Mouse (Mus musculus) limb, embryonic 13.5 days (tissue): ENCODE measurements around the gene Stub1. TPM values are rescaled to one million over a fixed set of nuclear protein-coding genes. Genes with fewer than 3 reads are reported as not detected.

Experiments used
- ATAC-seq: fragments of 200-750 bp; cut with Nextera tagmentation; 2 replicates; pipeline ENCODE4 v1.8.0; 2017; ENCODE audit warnings: low read depth, moderate number of reproducible peaks, moderate TSS enrichment; ENCODE audit not compliant: low FRiP score
- H3K27ac ChIP-seq: fragments of 300-500 bp; sonication (generic); 2 replicates; pipeline ENCODE4 v1.5.1; 2015; ENCODE audit warnings: inconsistent platforms, mild to moderate bottlenecking, moderate library complexity
- H3K27me3 ChIP-seq: fragments of 300-500 bp; sonication (generic); 2 replicates; pipeline ENCODE4 v1.6.1; 2015; ENCODE audit warnings: mild to moderate bottlenecking, inconsistent platforms
- H3K36me3 ChIP-seq: fragments of 300-500 bp; sonication (generic); 2 replicates; pipeline ENCODE4 v1.6.1; 2015; ENCODE audit warnings: inconsistent platforms, mild to moderate bottlenecking, moderate library complexity
- H3K4me1 ChIP-seq: fragments of 300-500 bp; sonication (generic); 2 replicates; pipeline ENCODE4 v1.6.1; 2015; ENCODE audit warnings: inconsistent platforms
- H3K4me2 ChIP-seq: fragments of 300-500 bp; sonication (generic); replicated peaks from 2 replicates; pipeline ENCODE4 v1.6.1; 2015; ENCODE audit warnings: inconsistent platforms, mild to moderate bottlenecking, moderate library complexity
- H3K4me3 ChIP-seq: fragments of 300-500 bp; sonication (generic); 2 replicates; pipeline ENCODE4 v1.5.1; 2015; ENCODE audit warnings: moderate library complexity, mild to moderate bottlenecking, inconsistent platforms
- H3K9ac ChIP-seq: fragments of 300-500 bp; sonication (generic); 2 replicates; pipeline ENCODE4 v1.6.1; 2015; ENCODE audit warnings: mild to moderate bottlenecking, inconsistent platforms
- H3K9me3 ChIP-seq: fragments of 300-500 bp; sonication (generic); 2 replicates; pipeline ENCODE4 v1.6.1; 2016; ENCODE audit warnings: inconsistent platforms
- WGBS: fragments of 180-500 bp; shearing (Covaris S2); methylation state at CpG from one replicate; pipeline ENCODE4 v1.1.7; 2015; 5-methylcytosine and 5-hydroxymethylcytosine counted together
- microRNA-seq: library from miRNA; unstranded; fragments of <30 nt; microRNA quantifications from one replicate; pipeline ENCODE4, GENCODE M21; 2016
- polyA plus RNA-seq: library from polyadenylated mRNA; unstranded; fragments of >200 nt; fragmentation: Nextera tagmentation; extraction: Ambion mirVana; gene quantifications from 2 replicates; pipeline ENCODE4 v1.2.1, GENCODE M21; 2015

Gene Stub1
- polyA plus RNA-seq, 1 experiment from 2014 or later: 366 TPM

GRCm38 (mm10) chr17:25786781-25787504, 46.3 kb downstream of the Stub1 start:
- Histone ChIP-seq H3K9me3 (no peaks in the 10 kb centered on the region), H3K4me2 (no peak overlapping the region), H3K9ac (no peak overlapping the region), H3K27ac (no peak overlapping the region), H3K4me1 (peaks cover 33% of the 10 kb centered on the region), H3K4me3 (no peak overlapping the region), H3K27me3 (no peaks in the 10 kb centered on the region), H3K36me3 (peaks cover 46% of the 10 kb centered on the region)
- ATAC-seq: no peak
- 90% methylated on average over 9 of the region's 9 CpGs for WGBS

GRCm38 (mm10) chr17:25786280-25786679, 46.9 kb downstream of the Stub1 start, which contains the start of gene Ccdc78:
Gene Ccdc78, plus strand, starts transcription at chr17:25786580.
- peaks cover 27% of the 10 kb centered on the region for H3K4me1 ChIP-seq
- no peak for ATAC-seq
- H3K27me3 ChIP-seq: no peaks in the 10 kb centered on the region
- H3K9ac ChIP-seq: peak within 1 kb of the TSS; percentile 90
- WGBS: 76% methylated on average over 3 of the region's 3 CpGs
- H3K36me3 ChIP-seq: peaks cover 52% of the 10 kb centered on the region
- H3K4me3 ChIP-seq: peak within 1 kb of the TSS; percentile 73
- H3K27ac ChIP-seq: peak within 1 kb of the TSS; percentile 92
- H3K9me3 ChIP-seq: no peaks in the 10 kb centered on the region
- H3K4me2 ChIP-seq: peak within 1 kb of the TSS; percentile 86

GRCm38 (mm10) chr17:25785281-25785745, 47.9 kb downstream of the Stub1 start, which contains the start of gene Haghl:
Gene Haghl, minus strand, starts transcription at chr17:25785673.
- Histone ChIP-seq H3K9me3 (no peaks in the 10 kb centered on the region), H3K27me3 (no peaks in the 10 kb centered on the region), H3K4me3 (peak within 1 kb of the TSS; percentile 73), H3K4me2 (peak within 1 kb of the TSS; percentile 86), H3K9ac (peak within 1 kb of the TSS; percentile 90), H3K36me3 (peaks cover 62% of the 10 kb centered on the region), H3K27ac (peak within 1 kb of the TSS; percentile 92), H3K4me1 (peaks cover 18% of the 10 kb centered on the region)
- WGBS: under 1% methylated on average over 23 of the region's 23 CpGs
- ATAC-seq: peak; percentile 86

- H3K4me2 ChIP-seq: peak overlapping the region; percentile 86
- ATAC-seq: no peak
- H3K27me3 ChIP-seq: no peaks in the 10 kb centered on the region
- H3K9me3 ChIP-seq: no peaks in the 10 kb centered on the region
- peaks cover 18% of the 10 kb centered on the region for H3K4me1 ChIP-seq
- H3K4me3 ChIP-seq: peak overlapping the region; percentile 73
- peaks cover 64% of the 10 kb centered on the region for H3K36me3 ChIP-seq
- H3K9ac ChIP-seq: peak overlapping the region; percentile 90
- no peak overlapping the region for H3K27ac ChIP-seq
- WGBS: 79% methylated on average over 15 of the region's 15 CpGs
Observed at GRCm38 (mm10) chr17:25783861-25784574, 49.2 kb downstream of the Stub1 start.

GRCm38 (mm10) chr17:25783086-25783485, 50.1 kb downstream of the Stub1 start:
- no peaks in the 10 kb centered on the region for H3K27me3 ChIP-seq
- peak overlapping the region; percentile 48 for H3K9ac ChIP-seq
- peaks cover 18% of the 10 kb centered on the region for H3K4me1 ChIP-seq
- WGBS: 77% methylated on average over 7 of the region's 7 CpGs
- no peak overlapping the region for H3K27ac ChIP-seq
- H3K36me3 ChIP-seq: peaks cover 64% of the 10 kb centered on the region
- ATAC-seq: no peak
- H3K4me2 ChIP-seq: no peak overlapping the region
- no peaks in the 10 kb centered on the region for H3K9me3 ChIP-seq
- H3K4me3 ChIP-seq: no peak overlapping the region

GRCm38 (mm10) chr17:25781339-25781738, 51.9 kb downstream of the Stub1 start:
- Histone ChIP-seq H3K36me3 (peaks cover 70% of the 10 kb centered on the region), H3K27ac (no peak overlapping the region), H3K27me3 (no peaks in the 10 kb centered on the region), H3K4me3 (no peak overlapping the region), H3K9me3 (no peaks in the 10 kb centered on the region), H3K9ac (no peak overlapping the region), H3K4me2 (no peak overlapping the region), H3K4me1 (peaks cover 18% of the 10 kb centered on the region)
- 74% methylated on average over 6 of the region's 6 CpGs for WGBS
- no peak for ATAC-seq

Small RNA genes within 50 kb of the gene (microRNA-seq; reads per million reads assigned to microRNA genes)
- 0.52 reads per million for gene Mir3082
- gene Mir6966: not detected

Other genes starting within 250 kb of the Stub1 start
- 1.7 and 2.6 TPM in 2 replicates for gene Gng13, start 116.2 kb downstream of the Stub1 start, polyA plus RNA-seq
- gene Chtf18, start 106.0 kb downstream of the Stub1 start, polyA plus RNA-seq: 32.2 and 34.8 TPM in 2 replicates
- gene Rpusd1, start 105.7 kb downstream of the Stub1 start, polyA plus RNA-seq: 25.8 and 27.0 TPM in 2 replicates
- gene Mslnl, start 97.4 kb downstream of the Stub1 start, polyA plus RNA-seq: not detected in 2 replicates
- gene Msln, start 79.0 kb downstream of the Stub1 start, polyA plus RNA-seq: not detected in 2 replicates
- 25.5 and 25.7 TPM in 2 replicates for gene Narfl, start 59.6 kb downstream of the Stub1 start, polyA plus RNA-seq
- gene Haghl, start 47.7 kb downstream of the Stub1 start, polyA plus RNA-seq: 85.1 and 98.6 TPM in 2 replicates
- gene Ccdc78, start 46.8 kb downstream of the Stub1 start, polyA plus RNA-seq: 0.27 and 0.31 TPM in 2 replicates
- 65.5 and 73.1 TPM in 2 replicates for gene Fam173a, start 40.5 kb downstream of the Stub1 start, polyA plus RNA-seq
- 2.2 TPM in 1 of 2 replicates, not detected in the other for gene AC134908.4, start 37.7 kb downstream of the Stub1 start, polyA plus RNA-seq
- gene Metrn, start 36.3 kb downstream of the Stub1 start, polyA plus RNA-seq: 50.7 and 52.5 TPM in 2 replicates
- gene Fbxl16, start 24.3 kb downstream of the Stub1 start, polyA plus RNA-seq: 2.2 and 2.8 TPM in 2 replicates
- gene Wdr24, start 9.8 kb downstream of the Stub1 start, polyA plus RNA-seq: 25.2 and 27.7 TPM in 2 replicates
- 57.9 and 60.7 TPM in 2 replicates for gene Jmjd8, start 4.5 kb downstream of the Stub1 start, polyA plus RNA-seq
- 1.4 and 1.6 TPM in 2 replicates for gene Rhbdl1, start 3.9 kb upstream of the Stub1 start, polyA plus RNA-seq
- 1.5 and 1.9 TPM in 2 replicates for gene Gm20683, start 8.4 kb upstream of the Stub1 start, polyA plus RNA-seq
- 25.7 and 26.8 TPM in 2 replicates for gene Rhot2, start 11.4 kb upstream of the Stub1 start, polyA plus RNA-seq
- gene Wdr90, start 28.1 kb upstream of the Stub1 start, polyA plus RNA-seq: 24.9 and 26.2 TPM in 2 replicates
- gene Mcrip2, start 35.4 kb upstream of the Stub1 start, polyA plus RNA-seq: 9.8 and 12.2 TPM in 2 replicates
- 56.1 and 56.2 TPM in 2 replicates for gene Mettl26, start 41.7 kb upstream of the Stub1 start, polyA plus RNA-seq
- 0.41 and 0.57 TPM in 2 replicates for gene Wfikkn1, start 47.5 kb upstream of the Stub1 start, polyA plus RNA-seq
- 33.4 and 37.6 TPM in 2 replicates for gene Rab40c, start 86.3 kb upstream of the Stub1 start, polyA plus RNA-seq
- 50.2 and 50.5 TPM in 2 replicates for gene Pigq, start 111.5 kb upstream of the Stub1 start, polyA plus RNA-seq
- not detected in 2 replicates for gene Nhlrc4, start 111.6 kb upstream of the Stub1 start, polyA plus RNA-seq
- gene A930017K11Rik, start 119.2 kb upstream of the Stub1 start, polyA plus RNA-seq: 0.19 and 0.31 TPM in 2 replicates
- 24.8 and 25.4 TPM in 2 replicates for gene Capn15, start 152.4 kb upstream of the Stub1 start, polyA plus RNA-seq
- gene Rab11fip3, start 236.2 kb upstream of the Stub1 start, polyA plus RNA-seq: 19.5 and 20.5 TPM in 2 replicates